Mouse (Mus musculus): Measurements from ENCODE around the gene Prx. TPM values are rescaled to one million over a fixed set of nuclear protein-coding genes. Genes with fewer than 3 reads are reported as not detected.

Gene Prx
- total and polyA plus RNA-seq, 3 experiments = 0.17 to 0.41 (median 0.21) TPM

GRCm38 (mm10) chr7:27536618-27537017, 37.5 kb downstream of the Prx start:
- H3K4me3 ChIP-seq (replicated peaks in 1 of 3; ENCODE audit: low read depth in 2 of 3, low read length in 2 of 3, poor library complexity in 1 of 3) = no peak overlapping the region
- peaks cover 2 to 10% of the 10 kb centered on the region in 2 experiments; a peak in 1 of 4 replicates for H3K4me1 ChIP-seq (ENCODE audit: control insufficient read depth in 1 of 2, insufficient read depth in 2 of 2)
- H3K27ac ChIP-seq (ENCODE audit: insufficient read depth, low read depth) = no peak overlapping the region
- no peaks in the 10 kb centered on the region for H3K79me2 ChIP-seq (replicated peaks; ENCODE audit: control insufficient read depth, extremely low read depth, insufficient read depth, poor library complexity, severe bottlenecking)
- H3K9ac ChIP-seq (ENCODE audit: insufficient read depth, low read depth) = no peak overlapping the region
- no peaks in the 10 kb centered on the region for H3K27me3 ChIP-seq (replicated peaks)
- in situ Hi-C loops (cut with MboI; ENCODE audit: low pct_ligation_motif_present, low pct_unique_long_range_greater_than_20kb, low sequenced_read_pairs) = no loop called here
- dilution Hi-C loops (cut with MboI; ENCODE audit: extremely low pct_ligation_motif_present, extremely low pct_unique_long_range_greater_than_20kb, low sequenced_read_pairs) = no loop called here
- DNase-seq (ENCODE audit: extremely low read depth) = no peak
- H3K4me2 ChIP-seq (ENCODE audit: insufficient read depth, low read depth, poor library complexity, severe bottlenecking) = no peak overlapping the region
- H3K9me3 ChIP-seq (replicated peaks; ENCODE audit: low read length) = no peaks in the 10 kb centered on the region
- peaks cover 18 to 56% of the 10 kb centered on the region in 2 experiments for H3K36me3 ChIP-seq (replicated peaks in 1 of 2; ENCODE audit: control insufficient read depth in 1 of 2, insufficient read depth in 1 of 2, low read length in 1 of 2)
- TF ChIP-seq CHD1 (IDR thresholded peaks at IDR 0.05; ENCODE audit: low read depth, low read length) = no peak
- no peak for TF ChIP-seq POLR2A (IDR thresholded peaks at IDR 0.05; ENCODE audit: low read depth, low read length)
- no peak for TF ChIP-seq ELF1 (IDR thresholded peaks at IDR 0.05; ENCODE audit: low read depth, low read length)
- TF ChIP-seq CHD2 (IDR thresholded peaks at IDR 0.05; ENCODE audit: low read length) = no peak
- no peak for TF ChIP-seq MAFK (IDR thresholded peaks at IDR 0.05; ENCODE audit: insufficient replicate concordance, low read length)
- no peak for TF ChIP-seq ETS1 (conservative IDR thresholded peaks at IDR 0.05; ENCODE audit: low read depth, low read length)
- no peak for TF ChIP-seq MXI1 (IDR thresholded peaks at IDR 0.05; ENCODE audit: low read depth, low read length)
- TF ChIP-seq RCOR1 (conservative IDR thresholded peaks at IDR 0.05; ENCODE audit: low read depth, low read length) = no peak
- TF ChIP-seq HCFC1 (IDR thresholded peaks at IDR 0.05; ENCODE audit: low read depth, low read length) = no peak
- no peak for TF ChIP-seq PAX5 (IDR thresholded peaks at IDR 0.05; ENCODE audit: low read length)
- TF ChIP-seq MYC (IDR thresholded peaks at IDR 0.05; ENCODE audit: low read depth, low read length) = no peak
- no peak for TF ChIP-seq SIN3A (IDR thresholded peaks at IDR 0.05; ENCODE audit: low read length)
- TF ChIP-seq ZMIZ1 (IDR thresholded peaks at IDR 0.05; ENCODE audit: low read depth, low read length) = no peak
- no peak for TF ChIP-seq EP300 (IDR thresholded peaks at IDR 0.05; ENCODE audit: low read length)
- TF ChIP-seq ZNF384 (IDR thresholded peaks at IDR 0.05; ENCODE audit: low read depth, low read length) = no peak
- no peak for TF ChIP-seq MAZ (IDR thresholded peaks at IDR 0.05; ENCODE audit: low read depth, low read length)

- TF ChIP-seq JUN (IDR thresholded peaks at IDR 0.05; ENCODE audit: insufficient read depth, low read depth, low read length) (no peak), HCFC1 (IDR thresholded peaks at IDR 0.05; ENCODE audit: low read depth, low read length) (no peak), MAX (IDR thresholded peaks at IDR 0.05; ENCODE audit: low read length) (no peak), ZKSCAN1 (IDR thresholded peaks at IDR 0.05; ENCODE audit: borderline replicate concordance, low read depth, low read length) (no peak), POLR2AphosphoS2 (IDR thresholded peaks at IDR 0.05; ENCODE audit: low read depth, low read length) (no peak), CHD1 (IDR thresholded peaks at IDR 0.05; ENCODE audit: low read depth, low read length) (no peak), MAZ (IDR thresholded peaks at IDR 0.05; ENCODE audit: low read depth, low read length) (no peak), PAX5 (IDR thresholded peaks at IDR 0.05; ENCODE audit: low read length) (no peak), NELFE (IDR thresholded peaks at IDR 0.05; ENCODE audit: low read depth, low read length) (no peak), USF2 (conservative IDR thresholded peaks at IDR 0.05; ENCODE audit: low read depth, low read length) (no peak), ETS1 (conservative IDR thresholded peaks at IDR 0.05; ENCODE audit: low read depth, low read length) (no peak), CTCF (conservative IDR thresholded peaks at IDR 0.05 in 1 of 2, IDR thresholded peaks at IDR 0.05 in 1 of 2; ENCODE audit: low read depth in 2 of 2, low read length in 2 of 2) (no peak), ZMIZ1 (IDR thresholded peaks at IDR 0.05; ENCODE audit: low read depth, low read length) (no peak), CHD2 (IDR thresholded peaks at IDR 0.05; ENCODE audit: low read length) (no peak), ELF1 (IDR thresholded peaks at IDR 0.05; ENCODE audit: low read depth, low read length) (no peak), ZC3H11A (IDR thresholded peaks at IDR 0.05; ENCODE audit: low read depth, low read length) (no peak), POLR2A (IDR thresholded peaks at IDR 0.05; ENCODE audit: low read depth, low read length) (no peak), UBTF (IDR thresholded peaks at IDR 0.05; ENCODE audit: low read depth, low read length) (no peak)
- H3K27me3 ChIP-seq (replicated peaks) = no peaks in the 10 kb centered on the region
- peaks cover 13 to 46% of the 10 kb centered on the region in 2 experiments for H3K36me3 ChIP-seq (replicated peaks in 1 of 2; ENCODE audit: control insufficient read depth in 1 of 2, insufficient read depth in 1 of 2, low read length in 1 of 2)
- no peaks in the 10 kb centered on the region for H3K9me3 ChIP-seq (replicated peaks; ENCODE audit: low read length)
- no peak overlapping the region for H3K4me3 ChIP-seq (replicated peaks in 1 of 3; ENCODE audit: low read depth in 2 of 3, low read length in 2 of 3, poor library complexity in 1 of 3)
- no peak for DNase-seq (ENCODE audit: extremely low read depth)
- in situ Hi-C loops (cut with MboI; ENCODE audit: low pct_ligation_motif_present, low pct_unique_long_range_greater_than_20kb, low sequenced_read_pairs) = no loop called here
- peaks cover 2 to 8% of the 10 kb centered on the region in 2 experiments; a peak in 1 of 4 replicates for H3K4me1 ChIP-seq (ENCODE audit: control insufficient read depth in 1 of 2, insufficient read depth in 2 of 2)
- no peaks in the 10 kb centered on the region for H3K79me2 ChIP-seq (replicated peaks; ENCODE audit: control insufficient read depth, extremely low read depth, insufficient read depth, poor library complexity, severe bottlenecking)
- H3K4me2 ChIP-seq (ENCODE audit: insufficient read depth, low read depth, poor library complexity, severe bottlenecking) = no peak overlapping the region
- dilution Hi-C loops (cut with MboI; ENCODE audit: extremely low pct_ligation_motif_present, extremely low pct_unique_long_range_greater_than_20kb, low sequenced_read_pairs) = no loop called here
- no peak overlapping the region for H3K27ac ChIP-seq (ENCODE audit: insufficient read depth, low read depth)
- no peak overlapping the region for H3K9ac ChIP-seq (ENCODE audit: insufficient read depth, low read depth)
Observed at GRCm38 (mm10) chr7:27537998-27538397, 38.9 kb downstream of the Prx start.
